Mouse (Mus musculus): ENCODE results near the gene Bnip2. TPM values are rescaled to one million over a fixed set of nuclear protein-coding genes. Genes with fewer than 3 reads are reported as not detected.
A peak's percentile ranks its signal among the peaks of the same experiment; 100 is the strongest.

The Bnip2 gene
- polyA plus RNA-seq, 1 experiment from 2014 or later: 129 TPM

DNA sequence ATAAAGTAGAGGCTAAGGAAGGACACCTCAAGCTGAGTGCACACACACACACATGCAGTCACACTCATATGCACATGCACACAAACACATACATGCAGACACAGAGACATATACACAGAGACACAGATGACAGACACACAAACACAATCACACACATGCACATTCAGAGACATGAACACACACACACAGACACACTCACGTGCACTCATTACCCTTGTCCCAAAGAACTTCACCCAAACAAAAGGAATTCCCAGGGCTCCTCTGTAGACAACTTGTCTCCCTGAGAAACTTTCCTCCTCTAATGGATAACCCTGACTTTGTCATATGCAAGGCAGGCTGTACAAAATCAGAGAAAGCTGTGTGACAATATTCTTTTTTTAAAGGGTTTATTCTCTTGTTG is 3.7 kb upstream of the Bnip2 start:
- DNase-seq (no peak), ATAC-seq (ENCODE audit: insufficient read depth) (no peak)
- 72% methylated on average over 1 of the region's 1 CpGs for WGBS
- Histone ChIP-seq H3K36me3 (ENCODE audit: insufficient read depth) (no peaks in the 10 kb centered on the region), H3K9ac (no peak overlapping the region), H3K4me2 (no peak overlapping the region), H3K9me3 (ENCODE audit: low read depth, low read length) (no peaks in the 10 kb centered on the region), H3K4me1 (ENCODE audit: insufficient read depth) (peaks cover 3% of the 10 kb centered on the region), H3K4me3 (ENCODE audit: low read depth, low read length) (no peak overlapping the region), H3K27me3 (ENCODE audit: insufficient read depth, low read length) (no peaks in the 10 kb centered on the region), H3K27ac (ENCODE audit: low read depth) (no peak overlapping the region)
- no peak for TF ChIP-seq CTCF (IDR thresholded peaks at IDR 0.05; ENCODE audit: low read depth)

DNA sequence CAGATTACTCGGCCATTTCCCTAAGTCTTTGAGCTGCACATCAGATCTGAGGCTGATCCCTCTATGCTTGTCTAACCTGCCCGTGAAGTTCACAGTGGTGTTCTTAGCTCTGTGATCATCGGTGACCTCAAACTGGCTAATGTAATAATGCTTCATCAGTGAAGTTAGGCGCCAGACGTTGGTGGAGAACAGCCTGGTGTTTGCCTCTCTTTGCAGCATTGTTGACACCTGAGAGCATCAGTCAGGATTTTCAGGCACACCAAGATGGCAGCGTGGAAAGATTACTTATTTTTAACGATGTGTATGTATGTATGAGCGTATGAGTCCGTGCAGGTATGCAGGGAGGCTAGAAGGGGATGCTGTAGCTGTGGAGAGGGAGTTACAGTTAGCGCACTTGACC is 3.2 kb upstream of the Bnip2 start:
- TF ChIP-seq CTCF (IDR thresholded peaks at IDR 0.05; ENCODE audit: low read depth): no peak
- ATAC-seq (ENCODE audit: insufficient read depth) (no peak), DNase-seq (no peak)
- no peak overlapping the region for H3K4me3 ChIP-seq (ENCODE audit: low read depth, low read length)
- no peaks in the 10 kb centered on the region for H3K27me3 ChIP-seq (ENCODE audit: insufficient read depth, low read length)
- peaks cover 6% of the 10 kb centered on the region for H3K4me1 ChIP-seq (ENCODE audit: insufficient read depth)
- H3K9ac ChIP-seq: no peak overlapping the region
- no peaks in the 10 kb centered on the region for H3K9me3 ChIP-seq (ENCODE audit: low read depth, low read length)
- no peak overlapping the region for H3K27ac ChIP-seq (ENCODE audit: low read depth)
- no peak overlapping the region for H3K4me2 ChIP-seq
- H3K36me3 ChIP-seq (ENCODE audit: insufficient read depth): no peaks in the 10 kb centered on the region
- 73% methylated on average over 10 of the region's 10 CpGs for WGBS

DNA sequence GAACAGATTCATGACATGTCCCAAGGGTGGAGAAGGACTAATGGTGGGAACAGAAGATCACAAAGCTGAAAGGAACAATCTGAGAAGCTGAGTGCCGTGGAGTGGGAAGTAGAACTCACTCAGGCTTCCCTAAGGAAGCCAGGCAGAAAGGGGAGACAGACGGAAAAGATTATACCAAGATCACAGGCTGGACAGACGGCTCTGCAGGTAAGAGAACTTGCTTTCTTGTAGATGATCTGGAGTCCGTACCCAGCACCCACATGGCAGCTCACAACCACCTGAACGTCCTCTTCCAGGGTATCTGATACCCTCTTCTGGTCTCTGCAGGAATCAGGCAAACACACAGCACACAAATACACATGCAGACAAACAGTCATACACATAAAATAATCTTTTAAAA is 2.7 kb upstream of the Bnip2 start:
- WGBS: 87% methylated on average over 5 of the region's 5 CpGs
- no peak overlapping the region for H3K4me2 ChIP-seq
- H3K4me1 ChIP-seq (ENCODE audit: insufficient read depth): peaks cover 6% of the 10 kb centered on the region
- 0 out of 2 replicates have a peak, but pooled peaks cover under 1% of the 10 kb centered on the region for H3K36me3 ChIP-seq (ENCODE audit: insufficient read depth)
- H3K27me3 ChIP-seq (ENCODE audit: insufficient read depth, low read length): no peaks in the 10 kb centered on the region
- no peak overlapping the region for H3K27ac ChIP-seq (ENCODE audit: low read depth)
- H3K9me3 ChIP-seq (ENCODE audit: low read depth, low read length): no peaks in the 10 kb centered on the region
- DNase-seq: no peak
- no peak for ATAC-seq (ENCODE audit: insufficient read depth)
- no peak overlapping the region for H3K4me3 ChIP-seq (ENCODE audit: low read depth, low read length)
- no peak for TF ChIP-seq CTCF (IDR thresholded peaks at IDR 0.05; ENCODE audit: low read depth)
- no peak overlapping the region for H3K9ac ChIP-seq

DNA sequence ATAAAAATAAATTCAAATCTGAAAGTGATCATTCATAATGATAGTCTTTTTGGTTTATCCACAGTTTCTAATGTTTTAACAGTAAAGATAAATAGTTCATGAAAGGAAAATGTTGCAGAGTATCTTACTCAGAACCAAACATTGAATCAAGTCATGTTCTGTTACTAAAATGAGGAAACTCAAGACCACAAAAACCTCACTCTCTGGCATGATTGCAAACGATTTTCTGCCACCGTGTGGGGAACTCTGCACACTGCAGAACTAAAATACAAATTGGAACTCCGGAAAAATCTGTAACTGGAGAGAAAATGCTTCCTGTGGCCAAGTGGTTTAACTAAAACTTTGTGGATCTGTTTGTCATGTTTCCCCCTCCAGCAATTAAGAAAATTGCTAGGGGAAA is 1.7 kb upstream of the Bnip2 start:
- H3K9ac ChIP-seq: no peak overlapping the region
- WGBS: 0% methylated on average over 3 of the region's 3 CpGs
- H3K9me3 ChIP-seq (ENCODE audit: low read depth, low read length): no peaks in the 10 kb centered on the region
- peak; percentile 89 for DNase-seq
- no peak overlapping the region for H3K4me3 ChIP-seq (ENCODE audit: low read depth, low read length)
- H3K27ac ChIP-seq (ENCODE audit: low read depth): no peak overlapping the region
- TF ChIP-seq CTCF (IDR thresholded peaks at IDR 0.05; ENCODE audit: low read depth): peak; percentile 75
- H3K27me3 ChIP-seq (ENCODE audit: insufficient read depth, low read length): no peaks in the 10 kb centered on the region
- H3K36me3 ChIP-seq (ENCODE audit: insufficient read depth): peaks cover 6% of the 10 kb centered on the region; the same call in 1 of the 2 replicates
- H3K4me1 ChIP-seq (ENCODE audit: insufficient read depth): peaks cover 6% of the 10 kb centered on the region
- H3K4me2 ChIP-seq: no peak overlapping the region
- no peak for ATAC-seq (ENCODE audit: insufficient read depth)

- Histone ChIP-seq H3K9ac (peak overlapping the region; percentile 99), H3K27me3 (ENCODE audit: insufficient read depth, low read length) (no peaks in the 10 kb centered on the region), H3K9me3 (ENCODE audit: low read depth, low read length) (no peaks in the 10 kb centered on the region), H3K36me3 (ENCODE audit: insufficient read depth) (peaks cover 13% of the 10 kb centered on the region; the same call in 1 of the 2 replicates), H3K4me1 (ENCODE audit: insufficient read depth) (peaks cover 9% of the 10 kb centered on the region), H3K4me2 (peak overlapping the region; percentile 61), H3K4me3 (ENCODE audit: low read depth, low read length) (peak overlapping the region; percentile 100), H3K27ac (ENCODE audit: low read depth) (peak overlapping the region; percentile 97)
- DNase-seq (no peak), ATAC-seq (ENCODE audit: insufficient read depth) (peak; percentile 19; the same call in 1 of the 2 replicates)
- WGBS: 31% methylated on average over 16 of the region's 16 CpGs
- TF ChIP-seq CTCF (IDR thresholded peaks at IDR 0.05; ENCODE audit: low read depth): no peak
These were observed 462 bp upstream of the Bnip2 start for GRCm38 (mm10) chr9:69988706-69989302.

DNA sequence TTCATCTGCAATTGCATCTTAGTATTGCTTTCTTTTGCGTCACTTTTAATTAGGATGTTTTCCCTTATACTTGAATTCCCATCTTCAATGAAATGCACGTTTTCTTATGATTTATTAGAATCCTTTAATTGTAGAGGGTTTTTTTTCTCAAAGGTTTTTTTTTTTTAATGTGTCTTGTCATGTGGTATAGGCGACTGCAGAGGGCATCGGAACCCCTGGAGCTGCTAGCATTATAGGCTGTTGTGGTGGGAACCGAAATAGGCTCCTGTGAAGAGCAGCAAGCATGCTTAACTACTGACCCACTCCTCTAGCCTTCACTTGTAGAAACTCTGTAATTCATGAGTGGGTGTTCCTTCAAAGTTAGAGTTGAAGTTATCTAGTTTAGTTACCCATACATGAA is 1.1 kb downstream of the Bnip2 start:
- WGBS: 12% methylated on average over 5 of the region's 5 CpGs

GRCm38 (mm10) chr9:69992841-69993277 is 3.6 kb downstream of the Bnip2 start:
- Histone ChIP-seq H3K4me3 (ENCODE audit: low read depth, low read length) (no peak overlapping the region), H3K9ac (no peak overlapping the region), H3K4me2 (no peak overlapping the region), H3K4me1 (ENCODE audit: insufficient read depth) (peaks cover 9% of the 10 kb centered on the region), H3K27me3 (ENCODE audit: insufficient read depth, low read length) (no peaks in the 10 kb centered on the region), H3K36me3 (ENCODE audit: insufficient read depth) (peaks cover 46% of the 10 kb centered on the region), H3K9me3 (ENCODE audit: low read depth, low read length) (no peaks in the 10 kb centered on the region), H3K27ac (ENCODE audit: low read depth) (peak overlapping the region; percentile 7; the same call in 1 of the 2 replicates)
- WGBS: 60% methylated on average over 5 of the region's 5 CpGs
- no peak for TF ChIP-seq CTCF (IDR thresholded peaks at IDR 0.05; ENCODE audit: low read depth)
- ATAC-seq (ENCODE audit: insufficient read depth) (no peak), DNase-seq (no peak)

More for the DNA sequence above, 1.1 kb downstream of the Bnip2 start:
- H3K27ac ChIP-seq (ENCODE audit: low read depth): no peak overlapping the region; the same call in 1 of the 2 replicates
- peak overlapping the region; percentile 99 for H3K9ac ChIP-seq
- H3K27me3 ChIP-seq (ENCODE audit: insufficient read depth, low read length): no peaks in the 10 kb centered on the region
- peak; percentile 48 for DNase-seq
- H3K4me2 ChIP-seq: peak overlapping the region; percentile 78
- H3K9me3 ChIP-seq (ENCODE audit: low read depth, low read length): no peaks in the 10 kb centered on the region
- H3K36me3 ChIP-seq (ENCODE audit: insufficient read depth): peaks cover 26% of the 10 kb centered on the region
- no peak for ATAC-seq (ENCODE audit: insufficient read depth)
- H3K4me1 ChIP-seq (ENCODE audit: insufficient read depth): peaks cover 9% of the 10 kb centered on the region
- TF ChIP-seq CTCF (IDR thresholded peaks at IDR 0.05; ENCODE audit: low read depth): peak; percentile 26; the same call in 1 of the 2 replicates
- H3K4me3 ChIP-seq (ENCODE audit: low read depth, low read length): peak overlapping the region; percentile 100

Data from lung, embryonic 14.5 days (tissue).